Mouse (Mus musculus) midbrain, embryonic 10.5 days (tissue): ENCODE measurements at regions not wholly inside any gene's neighbourhood (a gene's known extent, or its start where the extent isn't known, plus 50 kb on each side); places are given as distances from the start of the nearest gene placed in this dataset.

Experiments used
- DNase-seq: peaks from one replicate; pipeline ENCODE4 v3.0.0-alpha.2; 2017; ENCODE audit warnings: low spot score
- H3K27ac ChIP-seq: fragments of 300-500 bp; sonication (generic); replicated peaks from 2 replicates; pipeline ENCODE4 v1.5.1; 2016; ENCODE audit warnings: mild to moderate bottlenecking
- H3K27me3 ChIP-seq: fragments of 300-500 bp; sonication (generic); 2 replicates; pipeline ENCODE4 v1.6.1; 2016; ENCODE audit warnings: low read depth, mild to moderate bottlenecking; ENCODE audit not compliant: poor library complexity, severe bottlenecking
- H3K36me3 ChIP-seq: fragments of 300-500 bp; sonication (generic); 2 replicates; pipeline ENCODE4 v1.6.1; 2016; ENCODE audit warnings: mild to moderate bottlenecking, moderate library complexity
- H3K4me1 ChIP-seq: fragments of 300-500 bp; sonication (generic); 2 replicates; pipeline ENCODE4 v1.6.1; 2016
- H3K4me3 ChIP-seq: fragments of 300-500 bp; sonication (generic); 2 replicates; pipeline ENCODE4 v1.5.1; 2016; ENCODE audit warnings: mild to moderate bottlenecking, moderate library complexity
- H3K9me3 ChIP-seq: fragments of 300-500 bp; sonication (generic); replicated peaks from 2 replicates; pipeline ENCODE4 v1.6.1; 2016; ENCODE audit warnings: mild to moderate bottlenecking
- WGBS: fragments of 180-500 bp; shearing (Covaris S2); methylation state at CpG from one replicate; pipeline ENCODE4 v1.1.7; 2016; 5-methylcytosine and 5-hydroxymethylcytosine counted together

DNA sequence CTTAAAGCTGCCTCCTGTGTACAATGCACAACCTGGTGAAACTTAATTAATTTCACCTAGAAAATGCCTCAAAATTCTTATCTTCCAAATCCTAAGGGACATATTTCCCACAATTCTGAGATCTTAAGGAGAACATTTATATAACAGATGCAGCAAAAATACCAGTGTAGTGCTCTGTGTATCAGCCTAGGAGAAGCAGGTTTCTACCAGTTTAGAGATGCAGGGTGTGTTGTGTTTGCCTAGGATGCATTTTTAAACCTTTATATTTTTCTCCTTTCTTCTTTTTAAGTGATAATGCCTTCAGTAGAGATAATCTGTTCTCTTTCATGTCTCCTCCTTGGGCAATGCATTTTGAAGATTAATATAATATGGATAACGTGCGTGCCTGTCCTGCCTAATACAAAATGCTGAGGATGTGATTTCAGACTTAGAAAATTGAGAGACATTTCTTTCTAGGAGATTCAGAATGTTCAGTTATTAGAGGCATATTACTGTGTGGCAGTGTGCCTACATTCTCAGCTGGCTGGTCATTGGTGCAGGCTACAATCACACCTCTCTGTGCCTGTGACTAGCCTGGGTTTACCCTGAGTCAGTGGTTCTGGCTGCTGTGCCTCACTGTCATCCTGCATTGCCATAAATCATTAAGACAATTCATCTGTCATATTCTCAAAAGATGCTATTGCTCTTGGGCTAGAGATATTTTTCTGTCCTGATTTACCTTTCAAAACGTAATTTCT is 1268.1 kb downstream of the Hace1 start:
- 84% methylated on average over 3 of the region's 3 CpGs for WGBS
- DNase-seq, result no peak

More for the DNA sequence above, 1268.1 kb downstream of the Hace1 start:
- Histone ChIP-seq H3K36me3 (no peaks in the 10 kb centered on the region), H3K4me3 (no peak overlapping the region), H3K27ac (no peak overlapping the region), H3K9me3 (no peaks in the 10 kb centered on the region), H3K4me1 (no peaks in the 10 kb centered on the region), H3K27me3 (no peaks in the 10 kb centered on the region)
